Mouse (Mus musculus): ENCODE measurements at regions not wholly inside any gene's neighbourhood (a gene's known extent, or its start where the extent isn't known, plus 50 kb on each side); places are given as distances from the start of the nearest gene placed in this dataset.

DNA sequence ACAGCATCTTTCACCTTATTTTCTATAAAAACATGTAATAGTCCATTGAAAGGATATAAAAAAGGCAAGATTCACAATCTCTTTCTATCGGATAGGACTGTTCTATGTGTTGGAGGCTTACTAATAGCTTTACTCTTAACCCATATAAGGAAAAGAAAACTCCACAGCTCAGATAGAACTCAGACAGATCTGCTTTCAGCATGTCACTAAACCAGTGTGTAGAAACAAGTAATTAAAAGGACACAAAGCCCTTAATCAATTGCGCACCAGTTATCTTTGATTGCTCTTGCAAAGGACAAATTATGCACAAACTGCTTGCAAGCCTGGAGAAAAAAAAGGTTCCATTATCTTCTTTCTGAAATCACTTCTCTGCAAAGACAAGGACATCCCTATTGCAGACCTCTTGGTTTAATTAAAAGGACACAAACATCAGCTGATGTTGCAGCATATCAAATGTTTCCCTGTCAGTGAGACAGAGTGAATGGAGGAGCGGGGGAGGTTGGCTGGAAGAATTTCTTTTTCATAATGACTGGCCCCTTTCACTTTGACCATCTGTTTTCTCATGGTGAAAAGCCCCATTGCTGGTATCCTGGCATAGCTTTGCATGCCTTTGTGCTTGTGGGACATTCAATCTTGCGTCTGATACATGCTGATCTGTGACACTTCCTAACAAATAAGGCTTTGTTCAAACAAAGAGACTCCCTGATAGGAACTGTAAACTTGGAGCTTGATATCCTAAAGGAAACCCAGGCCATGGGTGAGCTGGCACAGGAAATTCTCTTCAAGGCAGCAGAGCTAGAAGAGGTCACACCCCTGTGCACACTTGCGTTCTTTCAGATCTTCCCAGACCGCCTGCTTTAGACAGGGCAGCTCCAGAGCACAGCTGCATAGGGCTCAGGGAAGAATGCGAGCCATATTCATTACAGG lies 162.8 kb upstream of the Rgmb start:
- TF ChIP-seq CTCF (IDR thresholded peaks at IDR 0.05; ENCODE audit: insufficient read depth, low read depth, low read length) (no peak), POLR2A (IDR thresholded peaks at IDR 0.05; ENCODE audit: insufficient read depth, low read depth, low read length) (no peak)
